Mouse (Mus musculus): ENCODE results near the gene Ccdc51. TPM values are rescaled to one million over a fixed set of nuclear protein-coding genes. Genes with fewer than 3 reads are reported as not detected.
A peak's percentile ranks its signal among the peaks of the same experiment; 100 is the strongest.

Ccdc51 gene
- polyA plus RNA-seq, 1 experiment = 7.7 TPM

- no peaks in the 10 kb centered on the region for H3K27me3 ChIP-seq (ENCODE audit: control insufficient read depth, insufficient read depth, low read length)
- TF ChIP-seq POLR2A (IDR thresholded peaks at IDR 0.05; ENCODE audit: borderline replicate concordance, insufficient read depth, low read length) (no peak), CTCF (IDR thresholded peaks at IDR 0.05; ENCODE audit: borderline replicate concordance, insufficient read depth, low read depth, low read length) (no peak)
- WGBS = 7% methylated on average over 21 of the region's 21 CpGs
- H3K4me1 ChIP-seq (ENCODE audit: control insufficient read depth, insufficient read depth, low read length) = no peaks in the 10 kb centered on the region
- no peak for DNase-seq
- peak overlapping the region; percentile 56 for H3K4me3 ChIP-seq (replicated peaks; ENCODE audit: insufficient read depth, low read depth, low read length)
- H3K27ac ChIP-seq (ENCODE audit: insufficient read depth, low read length) = no peak overlapping the region
These were observed 12.4 kb downstream of the Ccdc51 start for GRCm38 (mm10) chr9:109094553-109095136.

GRCm38 (mm10) chr9:109095137-109095982 lies 13.1 kb downstream of the Ccdc51 start, which contains the start of gene Plxnb1:
Gene Plxnb1 (plus strand): TSS chr9:109095389.
- Histone ChIP-seq H3K4me3 (replicated peaks; ENCODE audit: insufficient read depth, low read depth, low read length) (peak within 1 kb of the TSS; percentile 56), H3K4me1 (ENCODE audit: control insufficient read depth, insufficient read depth, low read length) (no peaks in the 10 kb centered on the region), H3K27ac (ENCODE audit: insufficient read depth, low read length) (peak within 1 kb of the TSS; percentile 87; the same call in 1 of the 2 replicates), H3K27me3 (ENCODE audit: control insufficient read depth, insufficient read depth, low read length) (no peaks in the 10 kb centered on the region)
- WGBS = under 1% methylated on average over 86 of the region's 102 CpGs
- TF ChIP-seq CTCF (IDR thresholded peaks at IDR 0.05; ENCODE audit: borderline replicate concordance, insufficient read depth, low read depth, low read length) = no peak
- no peak for TF ChIP-seq POLR2A (IDR thresholded peaks at IDR 0.05; ENCODE audit: borderline replicate concordance, insufficient read depth, low read length)
- DNase-seq = peak; percentile 60 to 61

- H3K27me3 ChIP-seq (ENCODE audit: control insufficient read depth, insufficient read depth, low read length) = no peaks in the 10 kb centered on the region
- peak overlapping the region; percentile 87; the same call in 1 of the 2 replicates for H3K27ac ChIP-seq (ENCODE audit: insufficient read depth, low read length)
- peak; percentile 27 to 31 for DNase-seq
- 56% methylated on average over 9 of the region's 9 CpGs for WGBS
- no peak for TF ChIP-seq POLR2A (IDR thresholded peaks at IDR 0.05; ENCODE audit: borderline replicate concordance, insufficient read depth, low read length)
- no peak for TF ChIP-seq CTCF (IDR thresholded peaks at IDR 0.05; ENCODE audit: borderline replicate concordance, insufficient read depth, low read depth, low read length)
- H3K4me1 ChIP-seq (ENCODE audit: control insufficient read depth, insufficient read depth, low read length) = no peaks in the 10 kb centered on the region
- peak overlapping the region; percentile 50 for H3K4me3 ChIP-seq (replicated peaks; ENCODE audit: insufficient read depth, low read depth, low read length)
These were observed 14.0 kb downstream of the Ccdc51 start for GRCm38 (mm10) chr9:109096251-109096661.

- Histone ChIP-seq H3K4me3 (replicated peaks; ENCODE audit: insufficient read depth, low read depth, low read length) (peak overlapping the region; percentile 38), H3K27ac (ENCODE audit: insufficient read depth, low read length) (peak overlapping the region; percentile 87; the same call in 1 of the 2 replicates), H3K27me3 (ENCODE audit: control insufficient read depth, insufficient read depth, low read length) (no peaks in the 10 kb centered on the region), H3K4me1 (ENCODE audit: control insufficient read depth, insufficient read depth, low read length) (no peaks in the 10 kb centered on the region)
- 57% methylated on average over 6 of the region's 6 CpGs for WGBS
- no peak for TF ChIP-seq POLR2A (IDR thresholded peaks at IDR 0.05; ENCODE audit: borderline replicate concordance, insufficient read depth, low read length)
- TF ChIP-seq CTCF (IDR thresholded peaks at IDR 0.05; ENCODE audit: borderline replicate concordance, insufficient read depth, low read depth, low read length) = no peak
- DNase-seq = no peak
These were observed 14.6 kb downstream of the Ccdc51 start for GRCm38 (mm10) chr9:109096856-109097255.

- TF ChIP-seq CTCF (IDR thresholded peaks at IDR 0.05; ENCODE audit: borderline replicate concordance, insufficient read depth, low read depth, low read length) (no peak), POLR2A (IDR thresholded peaks at IDR 0.05; ENCODE audit: borderline replicate concordance, insufficient read depth, low read length) (no peak)
- peak overlapping the region; percentile 87 for H3K27ac ChIP-seq (ENCODE audit: insufficient read depth, low read length)
- no peak for DNase-seq
- WGBS = 54% methylated on average over 6 of the region's 6 CpGs
- no peaks in the 10 kb centered on the region for H3K27me3 ChIP-seq (ENCODE audit: control insufficient read depth, insufficient read depth, low read length)
- no peak overlapping the region for H3K4me3 ChIP-seq (replicated peaks; ENCODE audit: insufficient read depth, low read depth, low read length)
- no peaks in the 10 kb centered on the region for H3K4me1 ChIP-seq (ENCODE audit: control insufficient read depth, insufficient read depth, low read length)
These were observed 15.0 kb downstream of the Ccdc51 start for GRCm38 (mm10) chr9:109097291-109097690.

GRCm38 (mm10) chr9:109097831-109098230 lies 15.5 kb downstream of the Ccdc51 start:
- H3K27me3 ChIP-seq (ENCODE audit: control insufficient read depth, insufficient read depth, low read length) = no peaks in the 10 kb centered on the region
- no peaks in the 10 kb centered on the region for H3K4me1 ChIP-seq (ENCODE audit: control insufficient read depth, insufficient read depth, low read length)
- 24% methylated on average over 5 of the region's 5 CpGs for WGBS
- peak; percentile 46 to 71 for DNase-seq
- H3K27ac ChIP-seq (ENCODE audit: insufficient read depth, low read length) = peak overlapping the region; percentile 24; the same call in 1 of the 2 replicates
- H3K4me3 ChIP-seq (replicated peaks; ENCODE audit: insufficient read depth, low read depth, low read length) = no peak overlapping the region
- TF ChIP-seq CTCF (IDR thresholded peaks at IDR 0.05; ENCODE audit: borderline replicate concordance, insufficient read depth, low read depth, low read length) (no peak), POLR2A (IDR thresholded peaks at IDR 0.05; ENCODE audit: borderline replicate concordance, insufficient read depth, low read length) (no peak)

GRCm38 (mm10) chr9:109098366-109098765 lies 16.1 kb downstream of the Ccdc51 start:
- no peak for DNase-seq
- H3K27me3 ChIP-seq (ENCODE audit: control insufficient read depth, insufficient read depth, low read length) = no peaks in the 10 kb centered on the region
- WGBS = 83% methylated on average over 8 of the region's 8 CpGs
- H3K4me3 ChIP-seq (replicated peaks; ENCODE audit: insufficient read depth, low read depth, low read length) = peak overlapping the region; percentile 15
- H3K27ac ChIP-seq (ENCODE audit: insufficient read depth, low read length) = no peak overlapping the region
- H3K4me1 ChIP-seq (ENCODE audit: control insufficient read depth, insufficient read depth, low read length) = no peaks in the 10 kb centered on the region
- no peak for TF ChIP-seq POLR2A (IDR thresholded peaks at IDR 0.05; ENCODE audit: borderline replicate concordance, insufficient read depth, low read length)
- TF ChIP-seq CTCF (IDR thresholded peaks at IDR 0.05; ENCODE audit: borderline replicate concordance, insufficient read depth, low read depth, low read length) = no peak
